Mouse (Mus musculus) heart, postnatal 0 days (tissue): ENCODE measurements around the gene Btnl10. TPM values are rescaled to one million over a fixed set of nuclear protein-coding genes. Genes with fewer than 3 reads are reported as not detected.
A peak's percentile ranks its signal among the peaks of the same experiment; 100 is the strongest.

ENCODE experiments used
- ATAC-seq: fragments of 200-750 bp; cut with Nextera tagmentation; 2 replicates; pipeline ENCODE4 v1.8.0; 2017; ENCODE audit warnings: low read depth, moderate number of reproducible peaks, moderate library complexity; ENCODE audit not compliant: insufficient read depth
- DNase-seq: peaks from one replicate; pipeline ENCODE4 v3.0.0-alpha.2; 2016; ENCODE audit warnings: low spot score
- H3K27ac ChIP-seq: fragments of 300-500 bp; sonication (generic); 2 replicates; pipeline ENCODE4 v1.5.1; 2014; ENCODE audit warnings: low read depth, mild to moderate bottlenecking
- H3K27me3 ChIP-seq: fragments of 300-500 bp; sonication (generic); 2 replicates; pipeline ENCODE4 v1.6.1; 2014; ENCODE audit warnings: low read length, mixed read lengths; ENCODE audit not compliant: control insufficient read depth, insufficient read depth
- H3K36me3 ChIP-seq: fragments of 300-500 bp; sonication (generic); replicated peaks from 2 replicates; pipeline ENCODE4 v1.6.1; 2014; ENCODE audit warnings: low read length, mixed read lengths; ENCODE audit not compliant: control insufficient read depth, insufficient read depth
- H3K4me1 ChIP-seq: fragments of 300-500 bp; sonication (generic); 2 replicates; pipeline ENCODE4 v1.6.1; 2014; ENCODE audit warnings: antibody characterized with exemption; ENCODE audit not compliant: control insufficient read depth, insufficient read depth
- H3K4me2 ChIP-seq: fragments of 300-500 bp; sonication (generic); 2 replicates; pipeline ENCODE4 v1.6.1; 2014; ENCODE audit warnings: low read depth, mild to moderate bottlenecking, low read length, moderate library complexity
- H3K4me3 ChIP-seq: fragments of 300-500 bp; sonication (generic); 2 replicates; pipeline ENCODE4 v1.5.1; 2014; ENCODE audit warnings: low read depth, low read length
- H3K9ac ChIP-seq: fragments of 300-500 bp; sonication (generic); replicated peaks from 2 replicates; pipeline ENCODE4 v1.6.1; 2014; ENCODE audit warnings: low read depth, low read length, mixed read lengths
- H3K9me3 ChIP-seq: fragments of 300-500 bp; sonication (generic); replicated peaks from 2 replicates; pipeline ENCODE4 v1.6.1; 2016; ENCODE audit warnings: low read length; ENCODE audit not compliant: control insufficient read depth
- CTCF ChIP-seq: IDR thresholded peaks from 2 replicates; pipeline ENCODE4 v1.5.1; 2016; ENCODE audit warnings: antibody characterized with exemption, control low read depth, low read depth
- EP300 ChIP-seq: IDR thresholded peaks from 2 replicates; pipeline ENCODE4 v1.6.1; 2016; ENCODE audit warnings: antibody characterized with exemption, low read depth
- WGBS: fragments of 180-500 bp; shearing (Covaris S2); extraction: QIAGEN DNeasy Blood & Tissue Kit; methylation state at CpG from one replicate; pipeline ENCODE4 v1.1.7; 2014; 5-methylcytosine and 5-hydroxymethylcytosine counted together
- polyA plus RNA-seq: library from polyadenylated mRNA; unstranded; fragments of >200 nt; fragmentation: Nextera tagmentation; extraction: Ambion mirVana; gene quantifications from 2 replicates; pipeline ENCODE4 v1.2.1, GENCODE M21; 2015
- total RNA-seq: library from RNA; depleted of rRNA; stranded (reverse); fragments of >200 nt; gene quantifications from 2 replicates; pipeline ENCODE4 v1.2.3, GENCODE M21; 2014; ENCODE audit warnings: low replicate concordance; rRNA removed

Btnl10 gene
- total RNA-seq (not detected in 2 replicates), polyA plus RNA-seq (0.07 TPM in 1 of 2 replicates, not detected in the other)

GRCm38 (mm10) chr11:58917745-58918366, at the start of gene Btnl10:
Gene Btnl10 (plus strand): TSS chr11:58917908.
- no peaks in the 10 kb centered on the region for H3K9me3 ChIP-seq
- ATAC-seq (no peak), DNase-seq (no peak)
- H3K36me3 ChIP-seq, result no peaks in the 10 kb centered on the region
- H3K9ac ChIP-seq, result no peak within 1 kb of the TSS
- H3K4me3 ChIP-seq, result no peak within 1 kb of the TSS
- WGBS, result 82% methylated on average over 12 of the region's 12 CpGs
- H3K27ac ChIP-seq, result no peak within 1 kb of the TSS
- H3K4me1 ChIP-seq, result no peaks in the 10 kb centered on the region
- H3K4me2 ChIP-seq, result no peak within 1 kb of the TSS
- TF ChIP-seq EP300 (no peak), CTCF (no peak)
- no peaks in the 10 kb centered on the region for H3K27me3 ChIP-seq

- WGBS, result 81% methylated on average over 6 of the region's 6 CpGs
- Histone ChIP-seq H3K4me3 (no peak overlapping the region), H3K9ac (peak overlapping the region; percentile 65; the same call in 1 of the 2 replicates), H3K27me3 (no peaks in the 10 kb centered on the region), H3K27ac (no peak overlapping the region), H3K9me3 (no peaks in the 10 kb centered on the region), H3K4me2 (peak overlapping the region; percentile 77), H3K4me1 (no peaks in the 10 kb centered on the region; the same call in 1 of the 2 replicates), H3K36me3 (no peaks in the 10 kb centered on the region; the same call in 1 of the 2 replicates)
- DNase-seq (no peak), ATAC-seq (no peak)
- TF ChIP-seq CTCF, result no peak
Observed at GRCm38 (mm10) chr11:58867954-58868330, 49.8 kb upstream of the Btnl10 start.

- Histone ChIP-seq H3K9ac (no peak overlapping the region), H3K36me3 (no peaks in the 10 kb centered on the region; the same call in 1 of the 2 replicates), H3K4me3 (no peak overlapping the region), H3K4me1 (no peaks in the 10 kb centered on the region; the same call in 1 of the 2 replicates), H3K4me2 (no peak overlapping the region), H3K9me3 (no peaks in the 10 kb centered on the region), H3K27me3 (no peaks in the 10 kb centered on the region), H3K27ac (no peak overlapping the region)
- ATAC-seq (no peak), DNase-seq (no peak)
- TF ChIP-seq EP300 (no peak), CTCF (no peak)
- WGBS, result 69% methylated on average over 4 of the region's 4 CpGs
Observed at GRCm38 (mm10) chr11:58870961-58871360, 46.7 kb upstream of the Btnl10 start.

GRCm38 (mm10) chr11:58883756-58884155, 34.0 kb upstream of the Btnl10 start:
- H3K4me2 ChIP-seq, result no peak overlapping the region
- H3K9ac ChIP-seq, result no peak overlapping the region
- ATAC-seq, result no peak
- H3K27me3 ChIP-seq, result no peaks in the 10 kb centered on the region
- H3K36me3 ChIP-seq, result peaks cover 32% of the 10 kb centered on the region
- H3K4me1 ChIP-seq, result no peaks in the 10 kb centered on the region
- DNase-seq, result no peak
- no peak overlapping the region for H3K27ac ChIP-seq
- H3K9me3 ChIP-seq, result no peaks in the 10 kb centered on the region
- no peak overlapping the region; the same call in 1 of the 2 replicates for H3K4me3 ChIP-seq
- no peak for TF ChIP-seq CTCF
- no peak for TF ChIP-seq EP300
- 77% methylated on average over 8 of the region's 8 CpGs for WGBS

- WGBS, result 73% methylated on average over 10 of the region's 10 CpGs
- Histone ChIP-seq H3K4me3 (no peak overlapping the region), H3K4me1 (no peaks in the 10 kb centered on the region), H3K27ac (no peak overlapping the region), H3K4me2 (no peak overlapping the region), H3K9me3 (no peaks in the 10 kb centered on the region), H3K36me3 (peaks cover 51% of the 10 kb centered on the region), H3K27me3 (no peaks in the 10 kb centered on the region), H3K9ac (no peak overlapping the region)
- TF ChIP-seq EP300, result no peak
- no peak for TF ChIP-seq CTCF
- ATAC-seq (no peak), DNase-seq (no peak)
Observed at GRCm38 (mm10) chr11:58890511-58890910, 27.2 kb upstream of the Btnl10 start.

- peaks cover 60% of the 10 kb centered on the region for H3K36me3 ChIP-seq
- no peak overlapping the region for H3K4me3 ChIP-seq
- TF ChIP-seq EP300, result no peak
- no peak for TF ChIP-seq CTCF
- no peaks in the 10 kb centered on the region for H3K9me3 ChIP-seq
- H3K27ac ChIP-seq, result no peak overlapping the region
- no peak overlapping the region for H3K9ac ChIP-seq
- no peak for ATAC-seq
- no peaks in the 10 kb centered on the region for H3K4me1 ChIP-seq
- 83% methylated on average over 6 of the region's 6 CpGs for WGBS
- no peak overlapping the region for H3K4me2 ChIP-seq
- no peaks in the 10 kb centered on the region for H3K27me3 ChIP-seq
- DNase-seq, result no peak
Observed at GRCm38 (mm10) chr11:58894456-58894855, 23.3 kb upstream of the Btnl10 start.
